Mouse (Mus musculus): ENCODE data around the gene Txnrd2. TPM values are rescaled to one million over a fixed set of nuclear protein-coding genes. Genes with fewer than 3 reads are reported as not detected.

Txnrd2 gene
- polyA plus RNA-seq, 1 experiment from 2014 or later, result 34.5 TPM

DNA sequence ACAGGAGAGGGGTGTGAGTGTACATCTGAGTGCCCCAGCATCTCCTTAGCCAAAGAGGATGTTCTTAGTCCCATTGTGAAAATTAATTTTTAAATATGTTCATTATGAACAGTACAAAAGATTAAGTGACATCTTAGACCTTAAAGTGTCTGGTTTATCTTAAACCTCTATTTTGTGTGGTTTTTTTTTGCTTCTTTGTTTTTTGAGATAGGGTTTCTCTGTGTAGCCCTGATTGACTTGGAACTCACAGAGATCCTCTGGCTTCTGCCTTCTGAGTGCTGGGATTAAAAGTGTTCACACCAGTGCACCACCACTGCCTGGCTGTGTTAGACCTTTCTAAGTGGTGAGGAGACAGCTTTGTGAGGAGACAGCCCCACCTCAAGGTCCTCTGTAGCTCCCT, 32.5 kb downstream of the Txnrd2 start:
- Histone ChIP-seq H3K27me3 (replicated peaks) (peaks cover 12% of the 10 kb centered on the region), H3K4me2 (no peak overlapping the region), H3K27ac (replicated peaks) (no peak overlapping the region), H3K36me3 (peaks cover 35% of the 10 kb centered on the region), H3K4me1 (peaks cover 24% of the 10 kb centered on the region), H3K9ac (0 out of 2 replicates have a peak overlapping the region, but pooled peaks have one; percentile 33), H3K9me3 (no peaks in the 10 kb centered on the region), H3K4me3 (no peak overlapping the region)
- ATAC-seq (ENCODE audit: extremely low read depth, insufficient number of reproducible peaks, low FRiP score, low TSS enrichment), result no peak

DNA sequence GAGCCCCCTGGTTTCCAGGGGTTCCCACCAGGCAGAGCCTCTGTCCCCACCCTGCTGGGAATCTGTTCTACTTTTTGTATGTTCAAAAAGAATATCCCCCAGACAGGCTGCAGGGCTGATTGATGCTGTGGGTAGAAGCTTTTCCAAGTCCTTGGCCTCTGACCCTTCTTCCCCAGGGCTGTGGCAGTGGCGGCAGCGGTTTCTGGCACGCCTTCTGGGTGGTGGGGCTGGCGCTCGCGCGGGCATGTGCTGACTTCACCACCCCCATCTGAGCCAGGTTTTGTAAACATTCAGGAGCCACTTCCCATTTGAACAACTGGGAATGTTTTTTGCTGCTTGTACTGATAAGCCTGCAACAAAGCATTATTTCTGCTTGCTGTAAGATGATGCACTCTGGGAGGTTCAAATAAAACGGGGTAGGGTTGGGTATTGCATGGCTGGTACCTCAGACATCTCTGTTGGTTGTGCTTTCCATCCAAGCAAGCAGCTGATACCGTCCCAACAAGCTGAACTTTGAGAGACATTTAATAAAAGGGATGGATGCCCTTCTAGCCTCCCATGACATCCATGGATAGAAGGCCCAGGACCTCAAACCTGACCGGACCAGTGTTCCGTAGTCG, 33.3 kb downstream of the Txnrd2 start:
- peak overlapping the region; percentile 34; the same call in 1 of the 2 replicates for H3K9ac ChIP-seq
- peak overlapping the region; percentile 50; the same call in 1 of the 2 replicates for H3K27ac ChIP-seq (replicated peaks)
- ATAC-seq (ENCODE audit: extremely low read depth, insufficient number of reproducible peaks, low FRiP score, low TSS enrichment), result no peak
- peak overlapping the region; percentile 49 for H3K4me2 ChIP-seq
- H3K27me3 ChIP-seq (replicated peaks), result peaks cover 12% of the 10 kb centered on the region
- 0 out of 2 replicates have a peak overlapping the region, but pooled peaks have one; percentile 4 for H3K4me3 ChIP-seq
- H3K9me3 ChIP-seq, result no peaks in the 10 kb centered on the region
- H3K4me1 ChIP-seq, result peaks cover 29% of the 10 kb centered on the region
- WGBS, result 22% methylated on average over 12 of the region's 12 CpGs
- H3K36me3 ChIP-seq, result peaks cover 32% of the 10 kb centered on the region

DNA sequence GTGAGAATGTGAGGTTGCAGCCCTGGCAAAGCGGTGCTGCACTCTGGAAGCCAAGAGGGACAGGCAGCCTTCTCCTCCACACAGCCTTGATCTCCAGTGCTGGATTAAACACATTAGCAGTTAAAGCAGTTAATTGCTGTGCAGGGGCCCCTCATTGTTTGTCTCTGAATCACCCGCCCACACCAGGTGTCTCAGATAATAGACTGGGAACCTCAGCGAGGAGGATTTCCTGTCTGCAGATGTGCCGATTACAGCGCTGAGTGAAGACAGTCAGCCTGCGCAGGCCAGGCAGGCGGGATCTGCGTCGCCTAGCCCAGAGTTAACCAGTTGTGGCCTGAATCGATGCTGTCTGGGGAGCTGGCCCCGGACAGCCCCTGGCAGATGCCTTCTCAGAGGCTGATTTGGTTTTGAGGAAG, 33.8 kb downstream of the Txnrd2 start:
- Histone ChIP-seq H3K36me3 (peaks cover 29% of the 10 kb centered on the region), H3K4me3 (0 out of 2 replicates have a peak overlapping the region, but pooled peaks have one; percentile 4), H3K9me3 (no peaks in the 10 kb centered on the region), H3K4me2 (peak overlapping the region; percentile 49), H3K4me1 (peaks cover 29% of the 10 kb centered on the region), H3K27ac (replicated peaks) (peak overlapping the region; percentile 50; the same call in 1 of the 2 replicates), H3K9ac (0 out of 2 replicates have a peak overlapping the region, but pooled peaks have one; percentile 34), H3K27me3 (replicated peaks) (peaks cover 12% of the 10 kb centered on the region)
- no peak for ATAC-seq (ENCODE audit: extremely low read depth, insufficient number of reproducible peaks, low FRiP score, low TSS enrichment)
- WGBS, result 12% methylated on average over 11 of the region's 11 CpGs

DNA sequence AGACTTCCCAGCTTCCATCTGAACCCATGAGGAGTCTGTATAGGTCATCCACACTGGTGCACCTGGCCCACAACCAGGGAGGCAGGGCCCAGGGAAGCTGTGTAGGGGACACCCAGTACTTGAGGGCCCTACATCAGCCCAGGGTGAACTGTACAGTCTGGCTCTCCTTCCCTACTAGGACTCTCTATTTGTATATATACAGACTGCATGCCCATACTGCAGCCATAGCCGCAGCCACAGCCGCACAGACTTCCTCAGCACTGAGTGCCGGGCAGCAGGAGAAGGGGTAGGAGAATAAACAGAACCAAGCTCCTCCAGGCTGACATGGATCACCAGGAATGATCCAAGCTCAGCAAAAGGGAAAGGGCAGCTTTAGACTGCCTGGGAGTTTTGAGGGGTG, 34.6 kb downstream of the Txnrd2 start:
- H3K9me3 ChIP-seq, result no peaks in the 10 kb centered on the region
- ATAC-seq (ENCODE audit: extremely low read depth, insufficient number of reproducible peaks, low FRiP score, low TSS enrichment), result no peak
- WGBS, result 95% methylated on average over 3 of the region's 3 CpGs
- H3K27ac ChIP-seq (replicated peaks), result no peak overlapping the region
- peaks cover 29% of the 10 kb centered on the region for H3K4me1 ChIP-seq
- H3K4me2 ChIP-seq, result no peak overlapping the region
- peaks cover 25% of the 10 kb centered on the region for H3K36me3 ChIP-seq
- H3K27me3 ChIP-seq (replicated peaks), result peaks cover 12% of the 10 kb centered on the region
- H3K9ac ChIP-seq, result no peak overlapping the region
- H3K4me3 ChIP-seq, result no peak overlapping the region

DNA sequence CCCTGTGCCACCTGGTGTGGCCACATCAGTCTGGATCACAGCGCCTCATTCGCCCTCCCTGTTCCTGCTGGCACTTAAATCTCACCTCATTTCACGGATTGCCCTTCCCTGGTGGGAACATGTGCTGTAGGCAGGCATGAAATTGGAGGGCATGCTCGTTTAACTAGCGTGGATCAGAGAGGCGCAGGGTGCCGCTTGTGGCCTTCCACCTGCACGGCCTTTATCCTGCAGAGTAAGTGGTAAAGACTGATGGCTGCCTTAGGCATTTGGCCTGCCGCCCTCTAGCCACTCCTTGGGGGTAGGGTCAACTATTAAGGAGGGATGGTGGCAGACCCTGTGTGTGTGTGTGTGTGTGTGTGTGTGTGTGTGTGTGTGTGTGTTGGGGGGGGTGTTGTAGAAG, 35.8 kb downstream of the Txnrd2 start:
- no peaks in the 10 kb centered on the region for H3K9me3 ChIP-seq
- peaks cover 17% of the 10 kb centered on the region for H3K36me3 ChIP-seq
- H3K27ac ChIP-seq (replicated peaks), result no peak overlapping the region
- 75% methylated on average over 9 of the region's 9 CpGs for WGBS
- peaks cover 12% of the 10 kb centered on the region for H3K27me3 ChIP-seq (replicated peaks)
- peaks cover 29% of the 10 kb centered on the region for H3K4me1 ChIP-seq
- no peak overlapping the region for H3K9ac ChIP-seq
- H3K4me2 ChIP-seq, result no peak overlapping the region
- no peak for ATAC-seq (ENCODE audit: extremely low read depth, insufficient number of reproducible peaks, low FRiP score, low TSS enrichment)
- no peak overlapping the region for H3K4me3 ChIP-seq

DNA sequence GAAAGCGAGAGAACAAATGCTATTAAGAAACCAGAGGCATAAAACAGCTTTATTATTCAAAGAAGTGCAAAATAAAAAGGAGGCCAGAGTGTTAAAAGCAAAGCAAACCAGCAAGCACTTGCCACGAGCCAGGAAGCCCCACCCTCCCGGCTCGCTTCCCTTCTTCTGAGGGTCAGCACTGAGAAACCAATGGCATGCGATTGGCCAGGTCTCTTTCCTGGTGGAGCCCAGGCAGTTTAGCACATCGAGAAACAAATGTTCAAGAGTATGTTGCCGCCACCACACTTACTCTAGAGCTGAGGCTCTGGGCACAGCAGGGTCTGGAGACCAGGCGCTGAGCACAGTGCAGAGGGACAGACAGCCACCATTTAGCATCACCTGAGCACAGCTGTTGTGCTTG, 36.4 kb downstream of the Txnrd2 start:
- H3K27ac ChIP-seq (replicated peaks), result no peak overlapping the region
- peaks cover 11% of the 10 kb centered on the region for H3K36me3 ChIP-seq
- 54% methylated on average over 8 of the region's 8 CpGs for WGBS
- no peaks in the 10 kb centered on the region for H3K9me3 ChIP-seq
- ATAC-seq (ENCODE audit: extremely low read depth, insufficient number of reproducible peaks, low FRiP score, low TSS enrichment), result no peak
- no peak overlapping the region for H3K4me3 ChIP-seq
- peaks cover 29% of the 10 kb centered on the region for H3K4me1 ChIP-seq
- no peak overlapping the region for H3K4me2 ChIP-seq
- H3K27me3 ChIP-seq (replicated peaks), result peaks cover 11% of the 10 kb centered on the region
- no peak overlapping the region for H3K9ac ChIP-seq

DNA sequence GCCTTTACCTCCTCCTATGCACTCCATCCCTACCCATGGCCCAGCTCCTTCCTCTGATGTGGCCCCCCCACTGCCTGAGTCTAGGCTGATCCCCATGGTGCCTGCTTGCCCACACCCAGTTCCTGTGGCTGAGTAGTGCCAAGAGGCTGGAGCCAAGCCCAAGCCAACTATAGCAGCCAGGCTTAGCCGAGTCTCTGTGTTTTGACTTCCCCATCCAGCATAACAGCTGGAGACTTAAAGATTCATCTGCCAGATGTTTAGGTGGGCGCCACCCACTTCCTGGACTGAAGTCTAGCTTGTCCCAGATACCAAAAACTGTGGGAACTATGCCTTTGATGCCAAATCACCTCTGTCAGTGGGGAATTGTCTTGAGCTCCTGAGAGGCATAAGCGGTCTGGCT, 38.1 kb downstream of the Txnrd2 start:
- Histone ChIP-seq H3K4me3 (no peak overlapping the region), H3K9ac (no peak overlapping the region), H3K27me3 (replicated peaks) (peaks cover 6% of the 10 kb centered on the region), H3K9me3 (no peaks in the 10 kb centered on the region), H3K4me2 (no peak overlapping the region), H3K4me1 (peaks cover 24% of the 10 kb centered on the region), H3K36me3 (peaks cover 11% of the 10 kb centered on the region), H3K27ac (replicated peaks) (no peak overlapping the region)
- no peak for ATAC-seq (ENCODE audit: extremely low read depth, insufficient number of reproducible peaks, low FRiP score, low TSS enrichment)
- 60% methylated on average over 3 of the region's 3 CpGs for WGBS

DNA sequence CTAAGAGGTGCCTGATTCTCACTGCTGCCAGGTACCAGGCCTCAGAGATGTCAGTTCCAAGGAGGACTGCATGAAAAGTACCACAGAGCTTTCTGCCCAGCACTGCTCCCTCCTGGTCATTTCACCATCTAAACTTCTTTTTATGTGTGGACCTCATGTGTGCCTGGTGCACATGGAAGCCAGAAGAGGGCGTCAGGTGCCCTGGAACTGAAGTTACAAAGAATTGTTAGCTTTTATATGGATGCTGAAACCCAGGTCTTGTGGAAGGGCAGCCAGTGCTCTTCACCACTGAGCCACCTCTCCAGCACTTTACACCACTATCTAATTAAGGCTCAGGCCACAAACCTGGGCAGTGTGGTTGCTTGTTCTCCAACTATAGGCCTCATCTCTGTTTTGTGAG, 44.6 kb downstream of the Txnrd2 start:
- H3K36me3 ChIP-seq, result peaks cover 54% of the 10 kb centered on the region
- peaks cover 11% of the 10 kb centered on the region; the same call in 1 of the 2 replicates for H3K4me1 ChIP-seq
- WGBS, result 31% methylated on average over 1 of the region's 1 CpGs
- no peak for ATAC-seq (ENCODE audit: extremely low read depth, insufficient number of reproducible peaks, low FRiP score, low TSS enrichment)
- H3K9me3 ChIP-seq, result no peaks in the 10 kb centered on the region
- H3K4me3 ChIP-seq, result no peak overlapping the region
- no peak overlapping the region for H3K27ac ChIP-seq (replicated peaks)
- no peak overlapping the region for H3K9ac ChIP-seq
- no peaks in the 10 kb centered on the region for H3K27me3 ChIP-seq (replicated peaks)
- no peak overlapping the region for H3K4me2 ChIP-seq

DNA sequence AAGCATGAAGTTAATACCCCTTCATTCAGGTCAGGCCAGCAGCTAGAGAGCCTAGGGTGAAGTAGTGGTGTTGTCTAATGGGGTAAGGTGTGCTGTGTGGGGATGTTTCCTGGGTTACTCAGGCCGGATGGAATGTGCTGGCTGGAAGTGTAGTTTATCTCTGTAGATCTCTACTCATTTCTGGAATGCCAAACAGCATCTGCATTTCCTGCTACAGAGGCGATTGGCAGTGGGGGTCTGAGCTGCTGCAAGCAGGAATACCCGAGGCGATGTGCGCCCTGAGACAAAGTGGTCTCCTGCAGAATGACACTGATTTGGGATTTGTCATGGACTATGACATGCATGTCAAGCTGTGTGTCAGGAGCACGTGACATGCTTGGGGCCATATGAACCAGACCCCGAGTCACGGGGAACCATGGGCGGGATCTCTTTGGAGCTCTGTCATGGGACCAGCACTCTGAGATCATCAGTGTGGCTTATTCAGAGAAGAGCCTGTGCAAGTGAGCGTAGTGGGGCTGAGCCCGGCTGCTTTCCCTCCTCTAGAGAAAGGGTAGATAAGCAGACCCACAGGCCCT, 45.3 kb downstream of the Txnrd2 start:
- 48% methylated on average over 11 of the region's 11 CpGs for WGBS
- no peak for ATAC-seq (ENCODE audit: extremely low read depth, insufficient number of reproducible peaks, low FRiP score, low TSS enrichment)
- H3K27me3 ChIP-seq (replicated peaks), result no peaks in the 10 kb centered on the region
- no peak overlapping the region for H3K4me2 ChIP-seq
- H3K9me3 ChIP-seq, result no peaks in the 10 kb centered on the region
- H3K27ac ChIP-seq (replicated peaks), result no peak overlapping the region
- H3K9ac ChIP-seq, result no peak overlapping the region
- H3K4me1 ChIP-seq, result peaks cover 11% of the 10 kb centered on the region; the same call in 1 of the 2 replicates
- H3K4me3 ChIP-seq, result no peak overlapping the region
- peaks cover 60% of the 10 kb centered on the region for H3K36me3 ChIP-seq

DNA sequence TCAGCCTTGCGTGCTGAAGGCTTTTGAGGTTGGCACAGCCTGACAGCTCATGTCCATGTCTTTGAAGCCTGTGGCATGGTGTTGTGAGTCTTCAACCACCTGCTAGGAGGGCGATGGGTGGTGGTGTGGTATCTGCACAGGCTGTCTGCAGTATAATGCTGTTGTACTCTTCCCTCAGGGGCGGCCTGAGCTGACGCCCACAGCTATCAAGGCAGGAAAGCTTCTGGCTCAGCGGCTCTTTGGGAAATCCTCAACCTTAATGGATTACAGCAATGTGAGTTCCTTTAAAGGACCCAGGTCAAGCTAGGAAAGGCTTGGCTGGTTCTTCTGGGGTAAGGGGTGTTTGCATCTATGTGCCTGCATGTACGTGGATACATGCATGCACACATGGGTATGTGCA, 45.8 kb downstream of the Txnrd2 start:
- H3K36me3 ChIP-seq, result peaks cover 57% of the 10 kb centered on the region
- H3K9me3 ChIP-seq, result no peaks in the 10 kb centered on the region
- H3K4me1 ChIP-seq, result peaks cover 11% of the 10 kb centered on the region; the same call in 1 of the 2 replicates
- H3K4me3 ChIP-seq, result no peak overlapping the region
- no peak overlapping the region for H3K4me2 ChIP-seq
- H3K27ac ChIP-seq (replicated peaks), result no peak overlapping the region
- H3K27me3 ChIP-seq (replicated peaks), result no peaks in the 10 kb centered on the region
- H3K9ac ChIP-seq, result no peak overlapping the region
- no peak for ATAC-seq (ENCODE audit: extremely low read depth, insufficient number of reproducible peaks, low FRiP score, low TSS enrichment)
- WGBS, result 78% methylated on average over 6 of the region's 6 CpGs

DNA sequence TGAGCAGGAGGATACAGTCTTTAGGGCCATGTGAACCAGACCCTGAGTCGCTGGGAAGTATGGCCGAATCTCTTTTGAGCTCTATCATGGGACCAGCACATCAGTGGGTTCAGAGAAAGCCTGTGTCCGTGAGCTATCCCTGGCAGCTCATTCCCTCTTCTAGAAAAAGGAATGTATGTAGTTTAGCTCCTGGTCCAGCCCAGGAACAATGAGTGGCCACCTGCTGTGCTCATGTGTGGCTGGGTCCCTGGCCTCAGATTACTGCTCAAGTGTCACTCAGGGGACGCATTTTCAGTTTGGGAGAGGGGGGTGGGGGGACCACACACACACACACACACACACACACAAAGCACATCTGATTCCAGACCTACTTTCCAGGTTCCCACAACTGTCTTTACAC, 46.2 kb downstream of the Txnrd2 start:
- Histone ChIP-seq H3K4me3 (no peak overlapping the region), H3K27ac (replicated peaks) (no peak overlapping the region), H3K27me3 (replicated peaks) (no peaks in the 10 kb centered on the region), H3K4me1 (peaks cover 11% of the 10 kb centered on the region; the same call in 1 of the 2 replicates), H3K4me2 (no peak overlapping the region), H3K9me3 (no peaks in the 10 kb centered on the region), H3K9ac (no peak overlapping the region), H3K36me3 (peaks cover 57% of the 10 kb centered on the region)
- WGBS, result 69% methylated on average over 4 of the region's 4 CpGs
- ATAC-seq (ENCODE audit: extremely low read depth, insufficient number of reproducible peaks, low FRiP score, low TSS enrichment), result no peak

DNA sequence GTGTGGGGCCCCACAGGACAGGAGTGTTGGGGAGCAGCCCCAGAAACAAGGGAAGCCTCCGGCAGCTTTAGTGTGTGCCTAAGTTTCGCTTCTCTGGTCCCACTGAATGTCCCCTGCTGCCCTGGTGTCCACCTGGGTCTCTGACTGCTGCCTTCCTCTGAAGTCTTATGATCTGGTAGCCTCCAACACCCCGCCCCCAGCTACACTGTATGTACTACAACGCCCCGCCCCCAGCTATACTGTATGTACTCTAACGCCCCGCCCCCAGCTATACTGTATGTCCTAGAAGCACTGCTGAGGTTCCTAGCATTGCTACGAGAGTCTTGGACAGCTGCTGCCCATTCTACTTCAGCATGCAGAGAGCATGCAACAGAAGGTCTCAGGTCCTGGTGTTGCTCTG, 46.8 kb downstream of the Txnrd2 start:
- Histone ChIP-seq H3K4me1 (peaks cover 11% of the 10 kb centered on the region; the same call in 1 of the 2 replicates), H3K9ac (no peak overlapping the region), H3K27ac (replicated peaks) (no peak overlapping the region), H3K4me2 (no peak overlapping the region), H3K36me3 (peaks cover 62% of the 10 kb centered on the region), H3K4me3 (no peak overlapping the region), H3K9me3 (no peaks in the 10 kb centered on the region), H3K27me3 (replicated peaks) (no peaks in the 10 kb centered on the region)
- no peak for ATAC-seq (ENCODE audit: extremely low read depth, insufficient number of reproducible peaks, low FRiP score, low TSS enrichment)
- 83% methylated on average over 8 of the region's 8 CpGs for WGBS
